Mouse (Mus musculus) megakaryocyte, embryonic 14.5 days (primary cell): ENCODE results near the gene Mmp11.

ENCODE experiments used
- FLI1 ChIP-seq: IDR thresholded peaks from 2 replicates; pipeline ENCODE4 v1.6.1; 2012; ENCODE audit warnings: low read length, inconsistent platforms, mixed read lengths
- GATA1 ChIP-seq: IDR thresholded peaks from 3 replicates; pipeline ENCODE4 v1.6.1; 2012; ENCODE audit warnings: mixed read lengths, low read length, inconsistent platforms, borderline replicate concordance

GRCm38 (mm10) chr10:75882433-75883231 lies 53.7 kb downstream of the Mmp11 start:
- no peak for TF ChIP-seq FLI1
- no peak for TF ChIP-seq GATA1
